Mouse (Mus musculus) mouse trophoblast stem cell (cell line): Measurements from ENCODE around the gene Sec14l2.

Experiments used
- in situ Hi-C, 2 experiments: fragments of 300-500 bp; cut with MseI, MboI; formaldehyde crosslinking; loops; 2 replicates in 1 of 2; 3 replicates in 1 of 2; pipeline ENCODE4 v1.15.1; 2025

Gene Sec14l2

DNA sequence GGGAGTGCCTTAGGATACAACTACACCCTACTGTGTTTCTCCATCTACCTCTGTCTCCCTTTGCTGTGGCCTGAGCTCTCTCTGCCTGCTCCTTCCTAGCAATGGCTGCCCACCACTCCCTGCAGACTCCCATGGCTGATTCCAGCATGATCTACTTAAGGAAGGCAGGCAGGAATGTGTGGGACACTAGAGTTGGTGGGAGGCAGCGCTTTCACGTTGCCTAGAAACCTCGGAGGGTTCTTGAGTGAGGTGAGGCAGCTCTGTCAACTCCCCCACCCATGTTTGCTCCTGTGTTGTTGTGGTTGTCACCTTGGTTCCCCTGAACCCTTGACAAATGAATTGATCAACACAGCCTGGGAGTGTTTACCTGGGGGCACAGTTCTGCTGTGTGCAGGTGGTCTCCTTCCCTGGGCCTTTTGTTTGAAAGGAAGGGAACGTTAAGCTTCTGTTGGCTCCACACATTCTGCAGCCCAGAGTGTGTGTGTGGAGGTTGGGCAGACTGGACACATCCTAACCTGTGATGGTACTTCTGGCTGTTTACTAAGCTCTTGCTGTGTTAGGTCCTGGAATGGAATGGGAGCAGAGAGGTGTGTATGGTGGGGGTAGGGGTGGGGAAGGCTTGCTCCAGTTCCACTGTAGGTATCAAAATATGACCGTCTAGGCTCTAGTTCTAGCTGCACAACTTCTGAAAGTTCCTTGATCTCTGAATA is 62.2 kb downstream of the Sec14l2 start:
- in situ Hi-C loops = no loop called here

DNA sequence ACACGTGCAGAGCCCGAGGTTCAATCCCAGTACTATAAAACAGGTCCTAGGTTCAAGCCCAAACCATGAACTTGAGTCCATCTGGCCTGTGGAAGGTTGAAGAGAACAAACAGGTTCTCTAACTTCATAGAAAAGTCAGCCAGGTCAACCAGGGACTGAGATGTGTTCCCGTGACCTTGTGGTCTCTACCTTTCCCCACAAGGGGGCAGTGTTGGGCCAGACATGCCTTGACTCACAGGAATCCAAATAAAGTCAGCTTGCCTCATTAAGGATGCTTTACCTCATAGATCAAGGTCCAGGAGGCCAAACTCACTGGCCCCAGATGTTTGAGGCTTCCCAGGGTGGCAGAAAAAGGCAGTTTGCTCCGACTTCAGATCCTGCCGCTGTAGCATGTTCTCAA is 69.6 kb downstream of the Sec14l2 start:
- in situ Hi-C loops = no loop called here

DNA sequence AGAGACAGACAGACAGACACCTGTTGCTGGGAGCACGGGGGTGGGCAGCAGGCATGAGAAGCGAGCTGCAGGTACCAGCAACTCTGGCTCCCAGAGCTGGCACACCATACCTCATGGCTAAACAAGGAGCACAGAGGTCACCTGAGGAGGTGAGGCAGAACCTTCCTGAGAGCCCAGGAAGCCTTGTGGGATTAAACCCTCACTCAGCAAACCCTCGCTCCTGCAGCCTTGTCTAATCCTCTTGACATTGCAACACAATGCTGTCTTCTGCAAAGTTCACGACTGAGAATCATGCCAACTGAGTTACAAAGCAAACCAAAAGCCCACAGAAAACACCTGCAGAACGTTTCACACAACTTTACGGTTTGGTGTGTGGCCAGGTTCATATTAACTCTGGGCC is 74.8 kb downstream of the Sec14l2 start:
- in situ Hi-C loops = loop anchor here in 1 of 2 experiments (5.0 kb wide), 1 partner anchor 34 kb away; no protein-coding TSS in a partner anchor

DNA sequence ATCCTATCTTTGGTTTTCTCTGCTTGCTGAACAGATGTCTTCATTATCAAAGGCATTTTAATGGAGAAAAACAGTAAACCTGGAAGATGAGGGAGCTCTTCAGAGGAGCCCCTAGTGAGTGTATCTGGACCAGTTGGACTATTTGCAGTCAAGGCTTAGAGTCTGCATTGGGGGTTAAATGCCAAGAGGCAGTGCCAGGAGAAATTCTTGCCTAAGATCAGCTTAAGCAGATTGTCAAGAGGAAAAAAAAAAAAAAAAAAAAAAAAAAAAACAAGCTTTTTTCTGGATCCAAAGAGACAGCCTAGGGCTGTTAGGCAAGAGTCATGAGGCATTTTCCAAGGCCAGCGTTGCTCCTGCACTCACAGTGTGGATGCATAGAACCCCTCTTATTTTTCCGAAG is 75.4 kb downstream of the Sec14l2 start:
- in situ Hi-C loops = loop anchor here in 1 of 2 experiments (5.0 kb wide), 1 partner anchor 35 kb away; no protein-coding TSS in a partner anchor
